Mouse (Mus musculus) gastrocnemius, postnatal 25 days (tissue): ENCODE data around the gene Rpl26. TPM values are rescaled to one million over a fixed set of nuclear protein-coding genes. Genes with fewer than 3 reads are reported as not detected.
A peak's percentile ranks its signal among the peaks of the same experiment; 100 is the strongest.
"Not testable (repeated sequence)": the region's sequence is repeated elsewhere in the genome, so short reads cannot be mapped to it uniquely, and the experiment has no call there.

Experiments
- DNase-seq: peaks from one replicate; pipeline ENCODE4 v3.0.0; 2022
- total RNA-seq, 2 experiments: library from RNA; stranded (reverse); gene quantifications; 1 replicate in 1 of 2; 2 replicates in 1 of 2; pipeline ENCODE4 v1.2.3; 2021

Rpl26 gene
- total RNA-seq, 2 experiments from 2014 or later = 573 to 637 TPM

GRCm38 (mm10) chr11:68914566-68914965, 13.2 kb downstream of the Rpl26 start:
- DNase-seq = no peak

- no peak for DNase-seq
Measured at GRCm38 (mm10) chr11:68923191-68923590, 21.8 kb downstream of the Rpl26 start.

GRCm38 (mm10) chr11:68924749-68925148, 23.4 kb downstream of the Rpl26 start:
- no peak for DNase-seq

- DNase-seq = no peak
Measured at GRCm38 (mm10) chr11:68926981-68927380, 25.6 kb downstream of the Rpl26 start, which contains the start of gene Odf4. Odf4 (minus strand) TSS chr11:68927081.

GRCm38 (mm10) chr11:68929947-68930346, 28.6 kb downstream of the Rpl26 start:
- no peak for DNase-seq

- no peak for DNase-seq
Measured at GRCm38 (mm10) chr11:68933885-68934507, 32.6 kb downstream of the Rpl26 start.

- not testable (repeated sequence) for DNase-seq
Measured at GRCm38 (mm10) chr11:68936951-68937350, 35.6 kb downstream of the Rpl26 start.

GRCm38 (mm10) chr11:68939451-68940304, 38.3 kb downstream of the Rpl26 start:
- DNase-seq = peak; percentile 89

GRCm38 (mm10) chr11:68940516-68940915, 39.1 kb downstream of the Rpl26 start:
- no peak for DNase-seq

- no peak for DNase-seq
Measured at GRCm38 (mm10) chr11:68942731-68943130, 41.3 kb downstream of the Rpl26 start.

- no peak for DNase-seq
Measured at GRCm38 (mm10) chr11:68945245-68945644, 43.9 kb downstream of the Rpl26 start.

GRCm38 (mm10) chr11:68946001-68946400, 44.6 kb downstream of the Rpl26 start:
- DNase-seq = no peak

GRCm38 (mm10) chr11:68946806-68947440, 45.5 kb downstream of the Rpl26 start:
- DNase-seq = no peak

GRCm38 (mm10) chr11:68947542-68947993, 46.2 kb downstream of the Rpl26 start:
- no peak for DNase-seq

GRCm38 (mm10) chr11:68953903-68954302, 52.5 kb downstream of the Rpl26 start:
- no peak for DNase-seq

GRCm38 (mm10) chr11:68954408-68954807, 53.0 kb downstream of the Rpl26 start:
- DNase-seq = no peak

- no peak for DNase-seq
Measured at GRCm38 (mm10) chr11:68955473-68955872, 54.1 kb downstream of the Rpl26 start.

GRCm38 (mm10) chr11:68956107-68956506, 54.7 kb downstream of the Rpl26 start:
- peak; percentile 28 for DNase-seq
